Mouse (Mus musculus) spleen, postnatal 14 days (tissue): ENCODE results near the gene Rbm4.
"Not testable (repeated sequence)": the region's sequence is repeated elsewhere in the genome, so short reads cannot be mapped to it uniquely, and the experiment has no call there.

Experiments used
- DNase-seq, 2 experiments: peaks; one replicate each; pipeline ENCODE4 v3.0.0; 2021 to 2022; ENCODE audit warnings: low spot score in 2 of 2

Rbm4 gene

DNA sequence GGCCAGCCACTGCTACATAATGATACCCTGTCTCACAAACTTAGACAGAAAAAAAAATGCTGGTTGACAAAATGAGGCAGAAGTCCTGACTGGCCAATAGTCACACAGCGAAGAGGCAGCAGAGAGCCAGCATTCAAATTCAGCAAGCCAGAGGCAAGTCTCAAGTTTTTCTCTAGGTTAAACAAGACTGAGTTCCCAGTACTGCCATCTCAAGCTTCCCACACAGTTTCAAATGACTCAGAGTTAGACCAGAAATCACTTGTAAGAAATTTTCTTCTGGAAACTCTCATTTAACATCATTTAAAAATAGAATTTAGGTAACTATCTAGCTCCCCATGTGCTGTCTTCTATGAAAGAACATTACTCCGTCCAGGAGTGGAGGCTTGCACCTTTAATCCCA lies 4.1 kb upstream of the Rbm4 start:
- no peak for DNase-seq

DNA sequence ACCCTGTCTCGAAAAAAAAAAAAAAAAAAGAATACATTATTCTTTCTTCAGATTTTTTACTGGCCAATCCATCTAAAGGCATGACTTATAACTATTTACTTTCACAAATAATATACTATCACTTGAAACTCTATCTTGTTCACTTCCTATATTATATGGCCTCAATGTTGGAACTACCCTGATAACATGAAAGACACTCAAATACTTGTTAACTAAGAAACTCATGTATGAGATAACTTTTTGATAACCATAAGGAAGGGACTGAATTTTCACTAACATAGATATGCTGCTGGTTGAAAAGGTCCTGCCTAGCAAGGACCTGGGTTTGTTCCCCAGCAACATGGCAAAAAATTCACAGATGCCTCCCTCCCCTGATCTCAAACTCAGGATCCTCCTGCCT lies 2.2 kb upstream of the Rbm4 start:
- DNase-seq, result no peak

DNA sequence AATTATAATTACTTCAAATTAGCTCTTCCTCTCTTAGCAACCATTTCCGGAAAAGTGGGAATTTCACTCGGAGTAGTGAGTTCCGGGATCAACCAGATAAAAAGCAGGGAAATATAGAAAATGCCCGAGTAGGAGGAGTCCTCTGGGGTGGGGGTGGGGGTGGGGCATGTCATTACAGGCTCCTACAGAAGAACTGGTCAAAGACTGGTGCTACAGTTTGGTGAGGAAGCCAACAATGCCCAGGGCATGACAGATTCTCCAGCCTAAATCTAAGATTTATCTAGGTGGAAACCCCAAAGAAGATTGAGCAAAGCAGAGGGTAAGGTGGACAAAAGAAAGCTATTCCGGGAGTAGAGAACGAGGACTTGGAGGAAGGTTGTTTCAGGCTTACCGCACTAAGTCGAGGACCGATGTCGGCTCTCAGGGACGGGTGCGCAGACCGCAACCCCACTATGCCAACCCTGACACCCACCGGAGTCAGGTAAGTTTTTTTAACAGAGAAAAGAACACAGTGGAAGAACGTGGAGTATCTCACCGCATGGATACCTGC lies 345 bp downstream of the Rbm4 start:
- DNase-seq, result no peak

DNA sequence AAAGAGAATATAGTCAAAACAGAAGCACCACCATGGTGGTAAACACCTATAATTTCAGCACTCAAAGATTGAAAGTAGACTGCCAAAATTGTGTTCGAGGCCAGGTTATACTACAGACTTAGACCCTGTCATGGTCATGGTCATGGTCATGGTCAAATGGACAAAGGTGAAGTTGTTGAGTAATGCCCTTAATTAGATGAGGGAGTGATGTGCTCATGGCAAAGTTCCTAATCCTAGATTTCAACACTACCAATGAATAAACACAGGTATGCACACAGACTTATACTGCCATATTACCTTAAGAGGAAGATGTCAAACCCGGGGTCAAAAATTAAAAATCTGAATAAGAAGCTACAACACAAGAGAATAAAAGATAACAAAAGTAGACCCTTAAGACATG lies 7.4 kb downstream of the Rbm4 start:
- no peak for DNase-seq

DNA sequence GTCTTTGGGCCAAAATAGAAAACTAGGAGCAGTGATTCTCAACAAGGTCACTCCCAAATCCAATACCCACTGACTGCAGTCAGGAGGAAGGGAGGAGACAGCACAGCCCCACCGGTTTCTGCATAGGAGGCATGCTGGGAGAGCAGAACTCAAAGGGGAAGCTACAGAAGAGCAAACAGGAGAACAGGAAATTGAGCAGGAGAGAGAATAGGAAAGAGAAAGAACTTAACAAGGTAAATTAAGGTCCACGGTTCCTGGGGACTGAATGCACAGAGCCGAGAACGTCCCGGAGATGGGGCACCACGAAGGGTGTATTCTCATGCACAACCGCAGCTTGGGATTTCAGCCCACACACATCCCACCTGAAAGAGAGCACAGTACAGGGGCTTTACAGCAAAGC lies 8.5 kb downstream of the Rbm4 start:
- no peak for DNase-seq

DNA sequence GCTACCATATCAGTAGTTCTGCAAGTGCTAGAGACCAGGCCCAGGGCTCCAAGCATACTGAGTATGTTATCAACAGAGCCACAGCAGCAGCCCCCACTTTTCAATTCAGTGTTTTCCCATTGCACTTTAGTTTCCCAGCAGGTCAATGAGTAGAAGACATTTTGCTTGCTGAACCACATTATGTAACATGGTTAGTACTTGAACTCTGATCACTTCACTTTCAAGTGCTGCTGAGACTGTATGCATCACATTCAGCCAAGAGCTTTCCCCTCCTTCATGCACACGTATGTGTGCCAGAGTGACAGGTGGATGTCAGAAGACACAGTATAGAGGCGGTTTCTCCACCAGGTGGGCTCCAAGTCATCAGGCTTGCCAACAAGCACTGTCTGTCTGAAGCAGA lies 10.8 kb downstream of the Rbm4 start:
- no peak for DNase-seq

DNA sequence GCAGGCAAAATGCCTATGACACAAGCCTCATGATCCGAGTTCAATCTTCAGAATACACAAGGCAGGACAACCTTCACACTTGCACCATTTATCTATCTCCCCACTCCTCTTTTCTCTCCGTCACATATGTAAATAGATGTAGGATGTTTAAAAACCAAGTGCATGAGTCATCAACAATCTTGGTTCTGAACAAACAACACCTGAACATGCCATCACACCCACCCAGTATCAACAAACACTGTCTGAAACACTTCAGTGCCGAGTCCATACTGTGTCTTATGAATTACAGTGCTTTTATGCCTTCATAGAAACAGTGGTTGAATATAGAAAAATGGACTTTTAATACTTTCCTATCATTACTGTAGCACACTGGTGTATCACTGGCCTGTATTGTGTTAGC lies 20.9 kb downstream of the Rbm4 start:
- no peak for DNase-seq

DNA sequence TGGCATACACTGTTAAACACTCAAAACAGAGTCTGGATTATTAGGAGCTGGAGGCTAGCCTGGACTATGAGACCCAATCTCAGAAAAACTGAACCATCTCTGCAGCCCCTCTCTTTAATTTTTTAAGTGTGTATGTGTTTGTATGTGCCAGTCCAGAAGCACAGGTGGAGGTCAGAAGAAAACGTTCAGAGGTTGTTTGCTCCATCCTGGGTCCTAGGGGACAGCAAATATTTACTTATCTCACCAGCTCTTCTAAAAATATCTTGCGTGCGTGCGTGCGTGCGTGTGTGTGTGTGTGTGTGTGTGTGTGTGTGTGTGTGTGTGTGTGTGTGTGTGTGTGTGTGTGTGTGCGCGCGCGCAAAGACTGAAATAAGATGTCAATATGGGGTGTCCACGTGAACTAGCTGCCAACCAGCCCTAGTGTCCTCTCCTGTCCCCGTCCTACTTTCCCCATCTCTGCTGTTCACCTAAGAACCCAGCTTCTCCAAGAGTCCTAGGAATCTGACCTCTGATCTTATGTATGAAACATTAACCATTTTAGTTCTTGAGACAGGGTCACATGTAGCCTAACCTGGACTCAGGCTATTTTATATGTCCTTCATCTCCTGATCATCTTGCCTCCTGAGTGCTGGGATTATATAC lies 26.1 kb downstream of the Rbm4 start:
- DNase-seq, result no peak

DNA sequence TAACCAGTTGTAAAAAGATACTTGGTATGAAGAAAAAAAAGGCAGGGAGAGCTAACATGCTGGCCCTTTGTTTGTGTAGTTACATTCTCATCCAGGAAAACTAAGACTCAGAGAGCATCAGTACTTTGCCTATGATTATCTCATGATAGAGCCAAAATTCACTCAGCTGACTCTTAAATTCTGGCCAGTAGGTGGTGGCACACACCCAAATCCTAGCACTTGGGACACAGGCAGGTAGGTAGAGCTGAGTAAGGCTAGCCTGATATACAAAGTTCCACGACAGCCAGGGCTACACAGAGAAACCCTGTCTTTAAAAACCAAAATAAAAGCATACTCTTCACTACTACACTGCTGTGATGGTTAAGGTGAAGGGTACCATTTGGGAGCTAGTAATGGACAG lies 30.8 kb downstream of the Rbm4 start:
- no peak for DNase-seq

DNA sequence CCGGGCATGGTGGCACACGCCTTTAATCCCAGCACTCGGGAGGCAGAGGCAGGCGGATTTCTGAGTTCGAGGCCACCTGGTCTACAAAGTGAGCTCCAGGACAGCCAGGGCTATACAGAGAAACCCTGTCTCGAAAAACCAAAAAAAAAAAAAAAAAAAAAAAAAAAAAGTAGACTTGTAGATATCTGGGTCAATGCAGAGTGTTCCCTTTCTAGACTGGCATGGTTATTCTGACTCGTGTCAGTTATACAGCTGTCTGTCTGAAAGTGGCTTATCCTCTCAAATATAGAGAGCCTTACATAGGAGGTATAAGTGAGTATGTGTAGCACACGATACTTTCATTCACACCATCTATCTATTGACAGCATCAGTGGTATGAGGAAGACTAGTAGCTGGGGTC lies 33.2 kb downstream of the Rbm4 start:
- not testable (repeated sequence) for DNase-seq

DNA sequence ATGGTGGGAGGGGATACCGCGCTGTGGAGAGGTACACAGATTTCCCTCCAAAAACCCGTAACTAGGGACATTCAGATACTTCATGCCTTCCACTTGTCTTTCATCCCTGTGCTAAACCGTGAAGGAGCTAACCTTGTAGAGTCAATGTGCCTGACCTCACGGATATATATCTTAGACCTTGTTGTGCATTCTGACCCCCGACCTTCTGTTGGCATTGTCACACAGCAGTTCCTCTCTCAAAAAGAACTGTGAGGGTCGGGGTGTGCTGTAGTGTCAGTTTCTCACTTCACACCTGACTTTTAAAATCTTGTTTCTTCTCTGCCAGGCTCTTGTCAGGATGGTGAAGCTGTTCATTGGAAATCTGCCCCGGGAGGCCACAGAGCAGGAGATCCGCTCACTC lies 36.8 kb downstream of the Rbm4 start:
- DNase-seq, result no peak

DNA sequence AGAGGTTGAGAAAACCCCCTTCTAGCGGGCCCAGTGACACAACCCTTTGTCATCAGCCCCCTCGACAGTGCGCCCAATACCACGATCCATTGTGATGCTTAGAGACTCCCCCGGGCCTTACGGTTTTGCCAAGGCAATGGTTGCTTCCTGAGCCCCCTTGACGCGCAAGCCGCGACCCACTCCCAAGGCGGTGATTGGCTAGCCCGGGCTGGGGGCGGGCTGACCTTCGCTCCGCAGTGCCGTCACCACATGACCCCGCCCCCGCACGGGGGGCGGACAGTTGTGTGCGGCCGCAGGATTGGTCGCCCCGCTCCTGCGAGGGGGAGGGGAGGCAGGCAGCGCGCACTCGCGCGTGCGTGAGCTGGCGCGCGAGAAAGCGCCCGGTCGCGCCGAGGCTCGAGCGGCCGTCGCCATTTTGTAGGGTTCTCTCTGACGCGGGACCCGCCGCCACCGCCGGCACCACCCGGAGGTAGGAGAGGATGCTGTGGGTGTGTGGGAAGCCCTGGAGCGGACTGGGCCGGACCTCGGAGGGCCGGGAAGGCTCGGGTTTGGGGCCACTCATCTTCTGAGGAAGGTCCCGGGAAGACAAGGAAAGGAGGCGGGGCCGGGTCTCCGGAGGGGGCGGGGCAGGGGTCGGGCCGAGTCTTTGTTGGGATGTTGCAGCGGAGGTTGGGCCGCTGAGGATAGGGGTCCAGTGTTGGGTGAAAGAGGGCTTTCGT lies 37.3 kb downstream of the Rbm4 start, which contains the start of gene Rbm4b:
Gene Rbm4b (plus strand): TSS at position 305 of the 719 bp plus-strand sequence.
- peak; percentile 88 to 92 for DNase-seq

DNA sequence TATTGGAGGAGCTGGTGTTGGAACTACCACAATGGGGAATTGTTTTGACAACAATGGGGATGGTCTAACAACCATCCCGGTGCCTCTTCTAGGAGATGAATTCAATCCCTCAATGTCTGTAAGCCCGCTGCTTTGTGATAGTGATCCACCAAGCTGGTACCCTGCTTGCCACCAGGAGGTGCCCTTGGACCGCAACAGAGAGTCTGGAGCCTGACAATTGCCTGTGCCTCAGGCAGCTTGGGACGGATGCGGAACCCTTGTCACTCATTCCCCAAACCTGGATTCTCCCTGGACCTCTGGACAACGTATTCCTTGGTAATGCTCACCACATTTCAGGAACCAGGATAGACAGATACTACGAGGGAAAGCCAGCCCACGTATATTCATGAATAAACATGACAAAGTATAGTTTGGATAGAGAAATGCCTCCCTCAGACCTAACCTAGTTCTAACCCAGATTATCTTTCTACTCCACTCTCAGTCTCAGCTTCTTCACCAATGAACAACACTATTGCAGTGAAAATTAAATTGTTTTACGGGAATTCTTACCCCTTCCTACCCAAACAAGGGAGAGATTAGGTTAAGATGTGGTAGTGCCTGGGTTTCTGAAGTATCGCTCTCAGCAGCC lies 38.0 kb downstream of the Rbm4 start:
- peak; percentile 79 to 87 for DNase-seq

DNA sequence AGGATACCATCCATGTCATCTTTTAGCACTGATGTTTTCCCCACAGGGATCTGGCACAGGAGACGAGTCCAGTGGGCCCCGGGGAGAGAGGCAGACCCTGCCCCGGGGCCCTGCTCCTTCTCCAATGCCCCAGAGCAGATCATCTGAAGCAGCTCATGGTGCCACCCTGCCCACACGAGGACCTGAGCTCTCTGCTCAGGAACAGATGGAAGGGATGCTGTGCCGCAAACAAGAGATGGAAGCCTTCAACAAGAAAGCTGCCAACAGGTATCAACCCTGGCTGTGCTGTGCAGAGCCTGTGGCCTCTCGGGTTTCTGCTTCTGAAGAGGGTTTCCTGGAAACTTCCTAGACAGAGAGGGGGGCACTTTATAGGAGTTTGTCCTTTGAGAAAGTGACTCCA lies 43.7 kb downstream of the Rbm4 start:
- no peak for DNase-seq

DNA sequence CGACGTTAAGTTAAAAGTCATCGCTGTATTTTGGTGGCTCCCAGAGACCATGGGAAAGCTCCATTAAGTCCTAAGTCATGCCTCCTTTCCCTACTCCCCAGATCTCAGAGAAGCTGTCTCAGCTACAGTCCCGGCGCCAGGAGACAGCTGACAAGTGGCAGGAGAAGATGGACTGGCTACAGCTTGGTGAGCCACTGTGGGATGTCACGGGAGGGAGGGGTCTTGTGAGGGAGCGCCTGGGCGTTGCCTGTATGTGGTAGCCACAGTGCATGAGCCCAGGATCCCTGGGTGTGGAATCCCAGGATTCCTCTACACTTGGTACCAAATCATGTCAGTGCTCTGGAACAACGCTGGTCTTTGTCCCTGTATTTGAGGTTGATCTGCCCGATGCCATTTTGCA lies 45.2 kb downstream of the Rbm4 start:
- no peak for DNase-seq

DNA sequence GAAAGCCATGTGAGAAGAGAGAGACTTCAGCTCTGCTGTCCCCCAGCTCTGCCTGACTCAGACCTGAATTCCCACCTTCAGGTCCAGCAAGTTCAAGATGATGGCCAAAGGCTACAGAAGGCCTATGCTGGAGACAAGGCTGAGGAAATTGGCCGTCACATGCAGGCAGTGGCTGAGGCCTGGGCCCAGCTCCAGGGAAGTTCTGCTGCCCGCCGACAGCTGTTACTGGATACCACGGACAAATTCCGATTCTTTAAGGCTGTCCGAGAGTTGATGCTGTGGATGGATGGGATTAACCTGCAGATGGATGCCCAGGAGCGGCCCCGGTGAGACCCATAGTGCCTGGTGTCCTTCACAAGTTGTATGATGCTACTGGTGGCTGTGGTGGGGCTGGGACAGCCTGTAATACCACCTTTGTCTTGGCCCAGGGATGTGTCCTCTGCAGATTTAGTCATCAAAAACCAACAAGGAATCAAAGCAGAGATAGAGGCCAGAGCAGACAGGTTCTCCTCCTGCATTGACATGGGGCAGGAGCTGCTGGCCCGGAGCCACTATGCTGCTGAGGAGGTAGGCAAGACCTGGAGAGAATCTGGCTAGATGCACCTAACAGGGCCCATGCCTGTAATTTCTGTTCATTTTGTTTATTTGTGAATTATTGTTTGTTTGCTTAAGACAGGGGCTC lies 45.9 kb downstream of the Rbm4 start:
- DNase-seq, result no peak

DNA sequence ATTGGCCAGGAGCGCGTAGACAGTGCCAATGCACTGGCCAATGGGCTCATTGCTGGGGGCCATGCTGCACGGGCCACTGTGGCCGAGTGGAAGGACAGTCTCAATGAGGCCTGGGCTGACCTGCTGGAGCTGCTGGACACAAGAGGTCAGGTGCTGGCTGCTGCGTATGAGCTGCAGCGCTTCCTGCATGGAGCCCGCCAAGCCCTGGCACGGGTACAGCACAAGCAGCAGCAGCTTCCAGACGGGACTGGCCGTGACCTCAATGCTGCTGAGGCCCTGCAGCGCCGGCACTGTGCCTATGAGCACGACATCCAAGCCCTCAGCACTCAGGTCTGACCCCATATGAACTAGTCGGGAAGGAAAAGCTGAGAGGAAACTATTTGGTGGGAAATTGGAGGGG lies 47.1 kb downstream of the Rbm4 start:
- no peak for DNase-seq

DNA sequence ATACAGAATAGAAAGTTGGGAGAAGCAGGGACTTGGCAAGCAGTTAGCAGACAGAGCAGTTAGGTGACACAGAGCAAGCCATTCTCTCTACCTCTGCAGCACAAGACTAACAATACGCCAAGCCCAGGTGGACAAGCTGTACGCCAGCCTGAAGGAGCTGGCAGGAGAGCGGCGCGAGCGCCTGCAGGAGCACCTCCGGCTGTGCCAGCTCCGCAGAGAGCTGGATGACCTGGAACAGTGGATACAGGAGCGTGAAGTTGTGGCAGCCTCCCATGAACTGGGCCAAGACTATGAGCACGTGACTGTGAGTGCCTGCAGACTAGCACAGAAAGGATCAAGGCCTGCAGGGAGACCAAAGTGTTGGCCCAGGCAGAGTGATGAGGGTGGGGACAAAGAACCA lies 48.0 kb downstream of the Rbm4 start:
- DNase-seq, result no peak

DNA sequence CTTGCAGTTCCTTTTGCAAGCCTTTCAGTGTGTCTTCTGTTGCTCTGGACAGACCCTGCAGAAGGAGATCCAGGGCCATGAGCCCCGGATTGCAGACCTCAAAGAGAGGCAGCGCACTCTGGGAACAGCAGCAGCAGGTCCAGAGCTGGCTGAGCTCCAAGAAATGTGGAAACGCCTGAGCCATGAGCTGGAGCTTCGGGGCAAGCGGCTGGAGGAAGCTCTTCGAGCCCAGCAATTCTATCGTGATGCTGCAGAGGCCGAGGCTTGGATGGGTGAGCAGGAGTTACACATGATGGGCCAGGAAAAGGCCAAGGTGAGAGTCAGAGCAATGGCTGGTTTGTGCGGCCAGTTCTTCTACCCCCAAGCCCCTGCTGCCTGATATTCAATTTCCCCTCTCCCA lies 48.6 kb downstream of the Rbm4 start:
- DNase-seq, result no peak

DNA sequence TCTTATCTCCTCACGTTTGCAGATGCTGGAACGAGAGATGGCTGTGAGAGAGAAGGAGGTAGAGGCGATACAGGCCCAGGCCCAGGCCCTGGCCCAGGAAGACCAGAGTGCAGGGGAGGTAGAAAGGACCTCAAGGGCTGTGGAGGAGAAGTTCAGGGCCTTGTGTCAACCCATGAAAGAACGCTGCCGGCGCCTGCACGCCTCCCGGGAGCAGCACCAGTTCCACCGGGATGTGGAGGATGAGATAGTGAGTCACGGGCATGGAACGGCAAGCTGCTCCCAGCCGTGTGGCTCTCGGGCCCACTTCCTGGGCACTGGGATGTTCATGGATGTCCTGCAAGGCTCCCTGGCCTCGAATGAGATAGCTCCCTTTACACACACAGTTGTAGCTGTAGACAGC lies 49.7 kb downstream of the Rbm4 start:
- no peak for DNase-seq

DNA sequence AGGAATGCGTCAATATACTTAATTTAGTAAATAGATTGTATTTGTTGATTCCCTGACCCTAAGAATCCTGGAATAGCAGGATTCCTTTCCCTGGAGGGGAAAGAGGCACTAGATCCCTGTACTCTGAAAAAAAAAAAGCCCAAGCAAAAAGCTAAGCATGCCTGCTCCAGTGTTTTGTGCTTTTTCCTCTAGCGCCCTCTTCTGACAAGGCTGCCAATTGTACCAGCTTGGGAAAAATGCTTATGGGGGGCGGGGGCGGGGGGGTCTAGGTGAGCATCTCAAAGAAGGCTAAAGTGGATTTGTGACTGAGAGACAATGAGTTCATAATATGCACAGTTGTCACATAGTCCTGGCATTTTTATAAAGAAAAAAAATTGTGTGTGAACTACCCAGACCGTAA lies 50.2 kb downstream of the Rbm4 start:
- DNase-seq, result no peak

DNA sequence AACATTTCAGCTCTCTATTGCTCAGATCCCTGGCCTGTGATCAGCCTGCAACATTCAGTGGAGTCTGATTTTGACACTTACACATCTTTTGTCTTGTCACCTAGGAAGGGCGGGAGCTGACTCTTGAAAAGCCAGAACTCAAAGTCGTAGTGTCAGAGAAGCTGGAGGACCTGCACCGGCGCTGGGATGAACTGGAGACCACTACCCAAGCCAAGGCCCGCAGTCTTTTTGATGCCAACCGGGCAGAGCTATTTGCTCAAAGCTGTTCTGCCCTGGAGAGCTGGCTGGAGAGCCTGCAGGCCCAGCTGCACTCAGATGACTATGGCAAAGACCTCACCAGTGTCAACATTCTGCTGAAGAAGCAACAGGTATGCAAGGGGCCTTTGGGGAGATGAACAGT lies 51.5 kb downstream of the Rbm4 start:
- DNase-seq, result peak in 1 of 2 experiments; percentile 4
